Mouse (Mus musculus) thymus, postnatal 0 days (tissue): ENCODE measurements at regions not wholly inside any gene's neighbourhood (a gene's known extent, or its start where the extent isn't known, plus 50 kb on each side); places are given as distances from the start of the nearest gene placed in this dataset.

ENCODE experiments used
- DNase-seq: peaks from one replicate; pipeline ENCODE4 v3.0.0-alpha.2; 2015; ENCODE audit warnings: low spot score

DNA sequence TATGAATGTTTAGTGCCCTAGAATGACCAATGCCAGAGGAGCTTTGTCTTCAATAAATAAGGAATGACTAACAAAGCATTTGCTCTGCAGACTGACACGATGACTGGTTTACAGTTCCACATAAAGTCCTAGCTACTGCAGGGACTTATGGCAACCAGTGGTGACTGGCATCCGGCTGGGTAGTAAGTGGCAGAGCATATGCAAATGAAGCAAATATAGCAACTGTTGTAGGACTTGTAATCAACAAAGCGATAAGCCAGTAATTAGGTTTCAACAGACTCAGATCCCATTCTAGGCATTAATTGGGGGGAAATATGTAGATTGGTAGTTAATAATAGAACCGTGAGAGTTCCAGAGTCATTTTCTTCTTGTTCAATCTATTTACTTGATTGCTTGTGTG is 379.2 kb upstream of the Sptlc3 start:
- no peak for DNase-seq

DNA sequence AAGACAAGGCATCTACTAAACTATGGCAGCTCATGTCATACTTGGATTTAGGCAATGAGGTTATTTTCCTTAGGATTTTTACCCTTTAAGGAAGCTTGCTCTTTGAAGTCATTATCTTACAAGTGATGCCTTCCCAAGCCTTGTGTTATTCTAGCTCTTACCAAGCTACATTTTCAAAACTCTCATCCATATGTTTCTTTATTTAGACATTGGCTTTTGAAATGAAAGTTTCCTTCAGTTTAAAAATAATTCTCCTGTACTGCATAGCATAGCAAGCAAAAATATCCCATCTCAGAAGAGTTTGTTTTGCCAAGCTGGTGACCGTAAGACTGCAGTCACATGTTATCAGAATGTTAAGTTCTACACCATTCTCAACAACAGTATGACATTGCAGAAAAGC is 372.8 kb upstream of the Sptlc3 start:
- no peak for DNase-seq

DNA sequence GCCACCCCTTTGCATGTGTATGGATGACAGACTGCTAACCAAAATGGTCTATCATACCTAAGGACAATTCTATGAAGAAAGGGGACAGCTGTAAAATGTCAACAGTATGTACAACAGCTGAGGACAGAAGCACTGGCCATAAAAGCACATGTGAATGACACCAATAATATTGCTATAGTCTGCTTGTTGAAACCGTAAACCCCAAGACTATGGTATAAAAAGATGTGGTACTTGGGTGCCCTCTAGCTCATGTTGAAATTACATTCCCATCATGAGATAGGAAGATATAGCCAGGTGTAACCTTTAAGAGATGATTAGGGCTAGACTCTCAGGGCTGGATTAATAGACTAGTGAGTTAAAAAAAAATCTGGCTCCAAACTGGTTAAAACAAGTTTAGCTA is 361.6 kb upstream of the Sptlc3 start:
- DNase-seq = no peak

DNA sequence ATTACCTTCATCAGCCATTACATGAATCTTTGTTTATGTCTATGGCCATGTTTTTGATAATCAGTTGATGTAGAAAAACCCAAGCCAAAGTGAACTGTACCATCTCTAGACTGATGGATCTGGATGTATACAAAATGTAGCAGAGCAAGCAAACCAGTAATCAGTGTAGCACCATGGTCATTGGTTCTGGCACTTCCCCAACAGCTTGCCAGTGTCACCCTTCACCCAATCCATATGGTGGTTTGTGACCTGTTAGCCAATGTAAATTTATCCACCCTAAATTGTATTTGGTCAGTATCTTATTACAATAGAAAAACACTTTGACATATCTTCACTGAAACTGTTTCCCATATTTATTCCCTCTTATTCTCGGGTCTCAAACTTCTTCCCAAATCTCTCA is 346.7 kb upstream of the Sptlc3 start:
- no peak for DNase-seq

DNA sequence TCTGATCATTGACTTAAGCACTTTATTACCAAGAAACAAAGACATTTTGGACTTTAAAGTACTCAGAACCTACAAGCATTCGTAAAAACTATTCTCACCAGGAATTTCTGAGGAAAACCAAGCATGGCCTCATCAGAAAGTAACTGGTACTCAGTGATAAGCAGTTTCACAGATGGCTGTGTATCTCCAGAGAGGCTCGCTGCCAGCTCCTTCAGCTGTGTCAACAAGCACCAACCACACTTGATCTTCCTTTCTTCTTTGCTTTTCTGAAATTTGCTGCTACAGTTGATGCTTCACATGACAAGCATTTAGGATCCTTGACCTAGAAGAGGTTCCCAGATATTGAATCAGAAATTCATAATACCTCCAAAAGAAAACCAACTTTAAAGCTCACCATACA is 314.1 kb upstream of the Sptlc3 start:
- no peak for DNase-seq

DNA sequence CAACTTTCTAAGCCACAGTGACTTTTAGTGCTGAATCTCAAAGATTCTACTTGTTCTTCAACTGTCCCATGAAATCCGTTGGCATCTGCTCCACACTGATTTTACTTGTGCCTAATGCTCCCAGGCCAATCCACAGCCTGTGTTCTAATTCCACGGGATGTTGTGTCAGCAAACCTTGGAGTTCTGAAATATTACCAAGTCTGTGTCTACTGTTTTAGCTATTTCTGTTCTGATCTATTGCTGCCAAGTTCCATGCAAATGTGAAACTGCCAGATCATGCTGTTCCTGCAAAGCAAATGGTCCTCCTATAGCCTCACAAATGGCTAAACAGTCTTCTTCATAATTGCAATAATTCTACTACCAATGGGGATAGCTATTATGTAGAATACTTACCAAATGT is 295.4 kb upstream of the Sptlc3 start:
- DNase-seq = no peak

DNA sequence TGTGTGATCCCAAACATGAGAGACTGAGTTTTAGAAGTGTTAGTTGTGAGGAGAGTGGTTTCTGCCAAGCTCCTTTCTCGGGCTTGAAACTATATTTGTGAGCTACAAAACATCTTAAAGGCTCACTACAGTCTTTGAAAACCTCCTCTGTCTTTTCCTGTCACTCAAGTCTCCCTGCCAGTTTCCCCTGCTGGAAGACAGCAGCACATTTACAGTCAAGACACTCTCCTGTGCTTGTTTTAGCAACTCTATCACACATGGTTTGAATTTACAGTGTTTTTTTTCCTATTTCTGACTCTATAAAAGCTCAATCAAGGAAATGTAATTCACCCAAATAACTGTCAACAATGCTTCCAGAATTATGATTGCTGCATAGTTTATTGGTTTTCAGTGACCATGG is 286.1 kb upstream of the Sptlc3 start:
- no peak for DNase-seq

DNA sequence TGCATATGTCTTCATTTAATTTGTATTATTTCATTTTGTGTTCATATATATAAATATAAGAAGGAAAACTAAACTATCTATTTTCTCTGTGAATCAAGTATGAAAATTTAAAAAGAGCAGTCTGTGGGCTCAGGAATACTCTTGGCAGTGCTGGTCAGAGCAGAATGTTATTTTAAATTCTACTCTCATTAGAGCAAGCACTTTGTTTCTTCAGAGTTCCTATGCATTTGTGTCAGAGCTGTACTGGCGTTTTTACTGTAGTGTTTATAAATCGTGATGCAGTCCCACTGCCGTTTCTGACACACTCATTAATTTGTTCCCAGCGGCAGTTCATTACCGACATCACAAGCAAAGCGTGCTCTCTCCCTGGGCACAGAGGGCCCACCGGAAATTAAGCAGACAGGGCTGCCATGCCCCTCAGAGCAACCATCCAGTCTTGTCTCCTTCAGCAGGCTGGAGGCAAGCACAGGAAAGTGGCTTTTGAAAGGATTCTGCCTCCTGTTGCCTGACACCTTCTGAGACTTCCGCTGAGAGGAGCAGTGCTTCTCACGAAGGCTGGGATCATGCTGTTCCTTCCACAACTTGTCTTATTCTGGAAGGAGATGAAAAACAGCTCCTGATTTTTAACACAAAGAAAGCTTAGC is 272.8 kb upstream of the Sptlc3 start:
- no peak for DNase-seq

DNA sequence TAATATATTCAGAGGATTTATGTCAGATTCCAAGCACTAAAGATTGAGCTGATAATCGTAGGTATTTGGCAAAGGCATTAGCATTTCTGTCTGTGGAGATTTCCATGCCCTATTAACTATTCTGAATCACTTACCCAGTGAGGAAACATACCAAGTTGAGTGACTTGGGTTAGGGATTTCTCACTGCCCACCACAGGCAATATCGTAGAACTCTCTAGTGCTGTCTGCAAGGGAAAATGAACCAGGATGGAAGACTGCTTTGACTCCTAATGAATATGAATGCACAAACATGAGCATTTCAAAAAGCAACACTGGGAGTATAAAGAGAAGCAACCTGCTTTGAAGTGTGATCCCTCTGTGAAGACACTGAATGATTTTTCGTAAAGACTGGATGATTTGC is 263.3 kb upstream of the Sptlc3 start:
- DNase-seq = no peak

DNA sequence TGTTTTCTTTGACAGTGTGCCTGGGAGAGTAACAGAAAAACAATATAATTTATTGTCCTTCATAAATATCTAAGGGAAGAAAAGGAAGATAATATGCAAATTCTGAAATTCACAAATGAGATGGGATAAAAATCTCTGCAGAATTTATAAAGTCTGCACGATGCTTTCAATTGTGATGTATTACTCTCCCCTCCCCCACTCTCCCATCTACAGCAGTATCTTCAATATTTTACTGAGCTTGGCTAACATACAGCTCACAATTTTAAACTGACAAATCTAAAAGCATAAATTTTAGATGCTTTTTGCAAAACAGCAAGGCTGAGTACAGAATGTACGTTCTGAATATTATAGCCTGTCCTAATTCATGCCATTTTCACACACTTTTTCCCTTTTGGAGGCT is 243.6 kb upstream of the Sptlc3 start:
- DNase-seq = no peak

DNA sequence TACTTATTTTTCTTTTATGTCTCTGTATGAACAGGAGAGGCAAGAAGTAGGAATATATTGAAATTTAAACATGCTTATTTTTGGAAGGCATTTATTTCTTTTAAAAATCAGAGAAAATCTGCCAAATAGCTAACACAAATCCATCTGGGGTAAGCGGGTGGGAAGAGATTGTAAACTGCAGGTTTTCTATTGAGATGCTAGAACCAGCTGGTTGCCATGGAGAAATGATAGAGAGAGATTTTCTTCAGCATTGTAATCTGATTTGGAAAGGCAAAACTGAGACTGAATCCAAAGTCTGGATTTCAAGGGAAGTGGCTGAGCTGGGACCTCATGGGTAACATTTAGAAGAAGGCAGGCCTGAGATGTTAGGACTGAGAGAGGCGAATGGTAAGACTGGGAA is 226.6 kb upstream of the Sptlc3 start:
- no peak for DNase-seq

DNA sequence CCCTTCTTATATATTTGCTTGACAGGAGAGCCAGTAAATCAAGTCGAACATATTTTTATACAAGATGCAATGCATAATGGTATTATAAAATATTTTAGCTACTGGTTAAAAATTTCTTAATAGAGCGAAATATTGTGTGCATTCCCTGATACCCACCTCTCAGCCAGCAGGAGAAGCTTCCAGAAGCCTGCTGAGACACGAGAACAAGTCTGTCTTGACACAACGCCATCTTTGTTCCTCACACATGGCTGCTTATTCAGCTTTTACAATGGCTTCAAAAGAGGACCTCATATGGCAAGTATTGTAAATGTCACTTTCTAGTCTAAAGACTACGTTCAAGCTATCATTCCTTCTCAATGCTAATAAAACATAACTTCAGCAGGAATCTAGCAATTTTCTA is 217.1 kb upstream of the Sptlc3 start:
- no peak for DNase-seq

DNA sequence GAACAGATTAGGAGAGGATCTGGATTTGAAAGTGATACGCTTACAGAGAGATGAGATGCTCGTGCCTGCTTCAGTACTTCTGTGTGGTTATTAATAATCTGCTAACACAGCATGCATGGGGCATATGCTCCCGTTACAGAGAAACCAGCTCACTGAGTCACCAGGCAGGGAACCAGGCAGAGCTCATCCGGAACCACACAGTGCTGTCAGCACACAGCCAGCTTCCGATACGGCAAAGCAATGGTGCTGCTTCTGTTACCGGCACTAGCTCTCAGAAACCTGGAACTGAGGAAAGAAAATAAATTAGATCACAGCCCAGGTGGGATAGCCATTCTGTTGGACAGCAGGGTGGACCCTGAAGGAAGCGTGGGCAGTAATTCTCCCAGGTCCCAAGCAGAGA is 216.1 kb upstream of the Sptlc3 start:
- no peak for DNase-seq

DNA sequence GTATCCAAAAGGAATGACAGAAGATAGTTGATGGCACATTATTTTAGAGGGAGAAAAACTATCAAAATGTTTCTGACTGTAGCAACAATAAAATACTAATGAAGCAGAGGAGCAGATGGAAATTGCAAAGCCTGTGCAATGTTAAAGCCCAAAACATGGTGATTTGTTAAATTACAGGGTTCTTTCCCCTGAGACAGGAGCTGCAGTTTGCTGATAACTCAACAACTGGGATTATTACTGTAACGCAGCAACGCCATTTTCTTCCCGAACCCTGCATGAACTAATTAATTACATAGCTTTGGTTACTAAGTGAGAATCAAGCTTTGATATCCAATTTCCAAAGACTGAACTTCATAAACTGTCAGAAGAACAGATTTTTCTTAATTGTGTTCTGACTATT is 212.7 kb upstream of the Sptlc3 start:
- no peak for DNase-seq

DNA sequence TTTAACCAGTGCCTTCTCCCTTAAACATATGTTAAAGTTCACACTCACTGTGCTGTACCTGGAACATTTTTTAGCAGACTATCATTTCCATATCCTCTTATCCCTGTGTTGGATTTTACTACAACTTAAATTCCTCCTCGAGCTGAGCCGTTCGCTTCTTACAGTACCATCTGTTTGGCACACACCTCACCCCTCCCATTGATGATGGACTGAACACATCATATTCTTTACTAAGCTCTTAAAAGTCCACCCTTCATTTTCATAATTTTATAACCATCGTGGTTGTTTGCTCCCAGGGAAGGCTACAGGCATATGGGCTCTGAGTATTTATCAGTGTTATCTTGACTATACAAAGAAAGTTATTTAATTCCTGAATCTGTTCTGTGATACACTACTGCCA is 209.4 kb upstream of the Sptlc3 start:
- DNase-seq = no peak

DNA sequence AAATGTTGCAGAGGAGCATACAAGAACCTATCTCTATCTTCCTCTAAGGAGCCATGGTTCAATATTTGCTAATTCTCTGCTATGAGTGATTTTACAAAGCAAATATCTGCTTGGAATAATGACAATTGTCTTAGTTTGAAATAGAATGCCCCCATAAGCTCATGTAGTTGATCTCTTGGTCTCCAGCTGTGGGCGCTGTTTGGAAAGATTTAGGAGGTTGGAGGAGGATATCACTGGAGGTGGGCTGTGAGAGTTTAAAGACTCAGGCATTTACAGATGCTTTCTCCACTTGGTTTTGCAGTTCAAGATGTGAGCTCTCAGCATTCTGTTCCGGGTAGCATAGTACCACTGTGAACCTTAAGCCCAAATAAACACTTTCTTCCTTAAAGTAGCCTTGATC is 207.3 kb upstream of the Sptlc3 start:
- DNase-seq = no peak

DNA sequence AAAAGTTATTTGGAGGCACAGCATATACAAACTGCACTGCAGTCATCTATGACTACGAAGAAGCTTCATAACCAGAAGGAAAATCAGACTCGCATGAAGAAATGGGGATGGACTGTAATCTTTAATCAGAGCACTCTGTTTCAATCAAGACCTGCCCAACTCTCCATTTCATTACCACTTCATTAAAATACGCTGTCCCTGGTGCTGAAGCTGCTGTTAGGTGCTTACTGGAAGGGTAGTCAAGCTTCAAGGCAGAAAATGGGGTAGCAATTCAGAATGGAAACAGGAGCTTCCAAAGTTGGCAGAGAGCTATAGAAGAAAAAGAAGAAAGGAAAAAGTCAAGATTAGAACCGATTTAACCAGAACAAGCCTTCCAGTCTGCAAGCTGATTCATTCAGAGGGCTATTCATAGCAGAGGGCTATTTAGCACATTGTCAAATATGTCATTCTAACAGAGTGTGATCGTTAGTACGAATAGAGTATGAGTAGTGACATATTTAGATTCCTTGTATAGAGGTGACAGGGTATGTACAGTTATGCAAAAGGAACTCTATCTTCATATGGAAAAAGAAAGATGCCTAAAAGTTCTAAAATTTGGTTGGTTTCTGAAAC is 195.1 kb upstream of the Sptlc3 start:
- DNase-seq = no peak

DNA sequence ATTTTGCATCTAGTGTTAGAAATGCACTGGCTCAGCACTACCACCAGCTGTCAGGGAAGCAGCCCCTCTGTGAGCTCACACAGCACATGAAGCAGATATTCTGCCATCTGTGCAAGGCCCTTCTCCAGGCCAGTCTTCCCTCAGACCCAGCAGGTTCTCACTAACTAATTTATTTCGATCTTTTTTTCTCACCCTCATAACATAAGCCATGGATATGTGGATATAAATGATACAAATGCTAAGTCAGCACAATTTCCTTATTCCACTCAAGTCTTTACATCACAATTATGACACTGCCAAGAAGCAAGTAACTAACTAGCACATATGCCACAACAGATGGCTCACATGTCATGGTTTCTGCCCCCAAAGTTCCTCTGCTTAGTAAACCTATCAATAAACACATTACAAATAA is 182.3 kb upstream of the Sptlc3 start:
- DNase-seq = no peak

DNA sequence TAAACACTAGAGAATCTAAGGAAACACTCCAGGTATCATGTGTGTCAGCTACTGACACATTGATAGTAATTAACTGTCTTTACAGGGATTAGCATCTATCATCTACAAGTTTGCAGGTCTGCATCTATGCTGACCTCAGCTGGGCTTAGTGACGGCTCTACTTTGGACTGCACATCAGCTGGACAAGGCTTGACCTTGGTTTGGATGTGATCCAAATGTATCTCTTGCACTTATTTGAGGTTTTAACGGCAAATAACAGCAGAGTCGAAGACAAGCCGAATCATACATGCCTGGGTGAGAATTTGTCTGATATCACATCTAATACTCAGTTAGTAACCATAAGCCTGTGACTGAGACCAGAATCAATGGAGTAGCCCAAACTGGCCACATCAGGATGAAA is 181.7 kb upstream of the Sptlc3 start:
- no peak for DNase-seq

DNA sequence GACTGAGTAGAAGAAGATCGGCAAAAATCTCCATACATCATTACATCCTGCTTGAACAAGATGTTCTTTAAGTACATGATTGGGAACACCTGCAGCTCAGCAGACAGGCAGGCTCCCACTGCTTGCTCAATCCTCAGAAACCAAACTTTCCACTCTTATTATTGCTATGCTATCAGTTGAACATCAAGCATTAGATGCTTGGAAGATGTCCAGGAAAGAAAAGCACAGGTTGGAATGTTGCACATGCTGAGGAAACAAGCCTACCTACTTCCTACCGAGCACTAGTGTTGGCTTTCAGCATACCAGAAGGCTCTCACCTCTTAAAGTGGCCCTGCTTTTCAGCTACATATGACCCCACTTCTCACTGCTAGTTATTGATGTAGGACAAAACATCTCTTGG is 171.2 kb upstream of the Sptlc3 start:
- no peak for DNase-seq

DNA sequence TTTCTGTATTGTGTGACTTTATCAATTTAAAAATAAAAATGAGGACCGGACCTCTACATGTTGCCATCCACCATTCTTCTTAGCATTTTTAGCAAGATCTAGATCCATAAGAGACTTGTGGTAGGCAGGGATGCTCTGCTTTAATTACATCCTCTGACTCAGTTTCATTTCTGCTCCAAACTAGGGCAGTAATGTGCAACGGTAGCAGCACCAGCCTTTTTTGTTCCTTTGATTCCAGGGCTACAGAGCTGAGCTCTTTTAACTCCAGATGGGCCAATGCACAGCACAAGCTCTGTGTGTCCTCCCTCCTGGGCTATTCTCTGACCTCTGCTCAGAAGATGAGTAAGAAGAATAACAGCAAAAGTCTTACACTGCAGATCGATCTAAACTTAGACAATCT is 168.2 kb upstream of the Sptlc3 start:
- DNase-seq = no peak

DNA sequence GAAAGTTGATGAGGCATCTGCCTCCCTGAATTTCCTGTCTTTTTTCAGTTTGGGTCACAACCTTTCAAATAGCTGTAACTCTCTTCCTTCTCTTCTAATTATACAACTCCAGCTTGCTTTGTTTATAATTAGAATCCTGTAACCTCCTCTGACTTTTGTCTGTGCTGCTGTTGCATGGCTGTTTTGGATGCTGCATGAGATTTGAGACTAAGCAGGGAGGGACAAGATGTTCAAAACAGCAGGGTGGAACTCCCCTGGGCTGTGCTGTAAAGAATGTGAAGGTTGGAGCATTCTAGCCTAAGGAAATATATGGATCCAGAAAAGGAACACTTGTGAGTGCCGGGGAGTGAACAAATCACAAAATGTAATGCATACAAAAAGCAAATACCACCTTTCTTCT is 159.0 kb upstream of the Sptlc3 start:
- DNase-seq = no peak

DNA sequence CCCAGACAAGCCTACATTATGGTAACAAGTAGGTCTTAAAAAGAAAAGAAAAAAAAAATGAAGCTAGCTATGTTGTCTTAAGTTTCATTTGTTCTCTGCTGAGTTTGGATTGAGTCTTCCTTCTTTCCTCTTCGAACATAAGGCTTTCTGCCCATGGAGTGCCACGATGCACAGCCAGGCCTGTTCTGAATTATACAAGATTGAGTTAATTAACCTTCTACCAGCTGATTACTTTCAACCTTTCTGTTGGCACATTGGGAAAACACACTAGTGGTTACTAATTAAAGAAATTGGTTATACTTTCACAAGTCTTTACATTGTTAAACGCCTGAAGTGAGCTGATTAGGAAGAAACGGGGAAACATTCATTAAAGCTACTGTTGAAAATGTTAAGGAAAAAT is 155.5 kb upstream of the Sptlc3 start:
- no peak for DNase-seq
